Mouse (Mus musculus) embryonic facial prominence, embryonic 12.5 days (tissue): ENCODE results near the gene Twist1. TPM values are rescaled to one million over a fixed set of nuclear protein-coding genes. Genes with fewer than 3 reads are reported as not detected.

Source experiments
- ATAC-seq: fragments of 200-750 bp; cut with Nextera tagmentation; 2 replicates; pipeline ENCODE4 v1.8.0; 2017; ENCODE audit not compliant: insufficient number of reproducible peaks, insufficient read depth, low FRiP score, low TSS enrichment
- H3K27ac ChIP-seq: fragments of 300-500 bp; sonication (generic); 2 replicates; pipeline ENCODE4 v1.5.1; 2016; ENCODE audit warnings: mild to moderate bottlenecking
- H3K27me3 ChIP-seq: fragments of 300-500 bp; sonication (generic); 2 replicates; pipeline ENCODE4 v1.6.1; 2016; ENCODE audit warnings: mild to moderate bottlenecking, moderate library complexity
- H3K36me3 ChIP-seq: fragments of 300-500 bp; sonication (generic); 2 replicates; pipeline ENCODE4 v1.6.1; 2016; ENCODE audit warnings: mild to moderate bottlenecking
- H3K4me1 ChIP-seq: fragments of 300-500 bp; sonication (generic); 2 replicates; pipeline ENCODE4 v1.6.1; 2016
- H3K4me2 ChIP-seq: fragments of 300-500 bp; sonication (generic); replicated peaks from 2 replicates; pipeline ENCODE4 v1.6.1; 2016; ENCODE audit warnings: mild to moderate bottlenecking, moderate library complexity
- H3K4me3 ChIP-seq: fragments of 300-500 bp; sonication (generic); 2 replicates; pipeline ENCODE4 v1.5.1; 2016; ENCODE audit warnings: mild to moderate bottlenecking
- H3K9ac ChIP-seq: fragments of 300-500 bp; sonication (generic); 2 replicates; pipeline ENCODE4 v1.6.1; 2016; ENCODE audit warnings: mild to moderate bottlenecking, moderate library complexity
- H3K9me3 ChIP-seq: fragments of 300-500 bp; sonication (generic); 2 replicates; pipeline ENCODE4 v1.6.1; 2016; ENCODE audit warnings: mild to moderate bottlenecking, moderate library complexity
- WGBS: fragments of 180-500 bp; shearing (Covaris S2); methylation state at CpG from one replicate; pipeline ENCODE4 v1.1.7; 2016; 5-methylcytosine and 5-hydroxymethylcytosine counted together
- polyA plus RNA-seq: library from polyadenylated mRNA; unstranded; fragments of >200 nt; fragmentation: Nextera tagmentation; extraction: Ambion mirVana; gene quantifications from 2 replicates; pipeline ENCODE4 v1.2.1, GENCODE M21; 2016

Twist1 gene
- polyA plus RNA-seq, 1 experiment from 2014 or later = 85.3 TPM

GRCm38 (mm10) chr12:33967514-33967913, 10.0 kb downstream of the Twist1 start:
- H3K9ac ChIP-seq = peak overlapping the region; percentile 70
- peak overlapping the region; percentile 74 for H3K4me2 ChIP-seq
- peak; percentile 30; the same call in 1 of the 2 replicates for ATAC-seq
- no peaks in the 10 kb centered on the region; the same call in 1 of the 2 replicates for H3K27me3 ChIP-seq
- peak overlapping the region; percentile 39 for H3K4me3 ChIP-seq
- peaks cover 49% of the 10 kb centered on the region for H3K4me1 ChIP-seq
- no peaks in the 10 kb centered on the region for H3K36me3 ChIP-seq
- no peaks in the 10 kb centered on the region for H3K9me3 ChIP-seq
- under 1% methylated on average over 21 of the region's 21 CpGs for WGBS
- H3K27ac ChIP-seq = peak overlapping the region; percentile 95

GRCm38 (mm10) chr12:33968041-33968897, 10.8 kb downstream of the Twist1 start:
- Histone ChIP-seq H3K27me3 (no peaks in the 10 kb centered on the region; the same call in 1 of the 2 replicates), H3K4me1 (peaks cover 48% of the 10 kb centered on the region), H3K27ac (peak overlapping the region; percentile 95), H3K4me2 (peak overlapping the region; percentile 74), H3K9ac (peak overlapping the region; percentile 70), H3K9me3 (no peaks in the 10 kb centered on the region), H3K36me3 (no peaks in the 10 kb centered on the region), H3K4me3 (peak overlapping the region; percentile 39)
- no peak for ATAC-seq
- under 1% methylated on average over 37 of the region's 37 CpGs for WGBS

GRCm38 (mm10) chr12:33968898-33969178, 11.4 kb downstream of the Twist1 start:
- peak overlapping the region; percentile 70 for H3K9ac ChIP-seq
- H3K36me3 ChIP-seq = no peaks in the 10 kb centered on the region
- peak overlapping the region; percentile 95 for H3K27ac ChIP-seq
- peak overlapping the region; percentile 39 for H3K4me3 ChIP-seq
- no peaks in the 10 kb centered on the region for H3K9me3 ChIP-seq
- H3K4me1 ChIP-seq = peaks cover 44% of the 10 kb centered on the region
- H3K4me2 ChIP-seq = peak overlapping the region; percentile 74
- ATAC-seq = no peak
- H3K27me3 ChIP-seq = no peaks in the 10 kb centered on the region; the same call in 1 of the 2 replicates
- WGBS = 16% methylated on average over 4 of the region's 4 CpGs

GRCm38 (mm10) chr12:33980159-33980558, 22.7 kb downstream of the Twist1 start:
- H3K4me1 ChIP-seq = peaks cover 18% of the 10 kb centered on the region; the same call in 1 of the 2 replicates
- H3K27me3 ChIP-seq = no peaks in the 10 kb centered on the region
- H3K27ac ChIP-seq = peak overlapping the region; percentile 32; the same call in 1 of the 2 replicates
- no peaks in the 10 kb centered on the region for H3K9me3 ChIP-seq
- H3K36me3 ChIP-seq = no peaks in the 10 kb centered on the region
- 62% methylated on average over 4 of the region's 4 CpGs for WGBS
- H3K4me2 ChIP-seq = no peak overlapping the region
- no peak for ATAC-seq
- no peak overlapping the region for H3K9ac ChIP-seq
- no peak overlapping the region for H3K4me3 ChIP-seq

GRCm38 (mm10) chr12:33981433-33981832, 24.0 kb downstream of the Twist1 start:
- no peak overlapping the region for H3K9ac ChIP-seq
- H3K27me3 ChIP-seq = no peaks in the 10 kb centered on the region
- no peak for ATAC-seq
- no peaks in the 10 kb centered on the region for H3K9me3 ChIP-seq
- peaks cover 18% of the 10 kb centered on the region; the same call in 1 of the 2 replicates for H3K4me1 ChIP-seq
- H3K4me3 ChIP-seq = no peak overlapping the region
- WGBS = 37% methylated on average over 7 of the region's 7 CpGs
- H3K36me3 ChIP-seq = no peaks in the 10 kb centered on the region
- H3K27ac ChIP-seq = 0 out of 2 replicates have a peak overlapping the region, but pooled peaks have one; percentile 17
- H3K4me2 ChIP-seq = no peak overlapping the region

- Histone ChIP-seq H3K4me1 (no peaks in the 10 kb centered on the region), H3K27me3 (no peaks in the 10 kb centered on the region), H3K27ac (no peak overlapping the region), H3K4me2 (no peak overlapping the region), H3K9me3 (no peaks in the 10 kb centered on the region), H3K36me3 (no peaks in the 10 kb centered on the region), H3K4me3 (no peak overlapping the region), H3K9ac (no peak overlapping the region)
- ATAC-seq = no peak
- 91% methylated on average over 3 of the region's 3 CpGs for WGBS
Measured at GRCm38 (mm10) chr12:33993127-33993526, 35.7 kb downstream of the Twist1 start.

Other genes with a start within 250 kb of the Twist1 start
- 0.19 TPM in 1 of 2 replicates, not detected in the other for gene Ferd3l, start 29.2 kb upstream of the Twist1 start, polyA plus RNA-seq